Mouse (Mus musculus): Measurements from ENCODE around the gene Dbil5.

GRCm38 (mm10) chr11:76262611-76263351 lies 45.4 kb downstream of the Dbil5 start:
- TF ChIP-seq POLR2A (IDR thresholded peaks at IDR 0.05; ENCODE audit: borderline replicate concordance, control insufficient read depth, low read depth, low read length) (no peak), CTCF (IDR thresholded peaks at IDR 0.05; ENCODE audit: control insufficient read depth, insufficient read depth, low read length) (no peak)

All from bone marrow, adult 2 months (tissue).